Mouse (Mus musculus) G1E (cell line): ENCODE measurements around the gene Armc9. TPM values are rescaled to one million over a fixed set of nuclear protein-coding genes. Genes with fewer than 3 reads are reported as not detected.

ENCODE experiments used
- ATAC-seq: 2 replicates; pipeline ENCODE4 v1.8.0; 2016; ENCODE audit warnings: mild to moderate bottlenecking; ENCODE audit not compliant: insufficient number of reproducible peaks, poor library complexity, low FRiP score, severe bottlenecking; ENCODE audit errors: extremely low read depth
- DNase-seq: peaks from one replicate; pipeline ENCODE4 v3.0.0; 2012; ENCODE audit warnings: low spot score
- H3K27me3 ChIP-seq: 2 replicates; pipeline ENCODE4 v1.6.1; 2012; ENCODE audit warnings: mild to moderate bottlenecking, low read length, inconsistent platforms; ENCODE audit not compliant: insufficient read depth
- H3K36me3 ChIP-seq: replicated peaks from 2 replicates; pipeline ENCODE3; 2012; ENCODE audit warnings: mild to moderate bottlenecking, inconsistent platforms
- H3K4me1 ChIP-seq: 2 replicates; pipeline ENCODE4 v1.6.1; 2012; ENCODE audit warnings: low read depth, low read length, inconsistent platforms, mixed read lengths; ENCODE audit not compliant: insufficient read depth
- H3K4me3 ChIP-seq: 2 replicates; pipeline ENCODE4 v1.5.1; 2012; ENCODE audit warnings: low read depth, mild to moderate bottlenecking, inconsistent platforms, low read length, moderate library complexity, mixed read lengths
- H3K9me3 ChIP-seq: replicated peaks from 2 replicates; pipeline ENCODE4 v1.6.1; 2012; ENCODE audit warnings: inconsistent platforms
- CTCF ChIP-seq: IDR thresholded peaks from 2 replicates; pipeline ENCODE4 v1.5.1; 2012; ENCODE audit warnings: low read depth, low read length, inconsistent platforms, mixed read lengths
- GATA1 ChIP-seq: IDR thresholded peaks from 2 replicates; pipeline ENCODE4 v1.6.1; 2012; ENCODE audit warnings: borderline replicate concordance, low read length, inconsistent platforms, mixed read lengths
- GATA2 ChIP-seq: IDR thresholded peaks from 2 replicates; pipeline ENCODE4 v1.6.1; 2012; ENCODE audit warnings: low read depth, low read length, inconsistent platforms, borderline replicate concordance
- POLR2AphosphoS5 ChIP-seq: IDR thresholded peaks from 2 replicates; pipeline ENCODE4 v1.6.1; 2012; ENCODE audit warnings: low read depth, low read length, inconsistent platforms; ENCODE audit not compliant: insufficient replicate concordance
- TAL1 ChIP-seq: conservative IDR thresholded peaks from 2 replicates; pipeline ENCODE4 v1.6.1; 2012; ENCODE audit warnings: low read depth, low read length, inconsistent platforms, mixed read lengths
- polyA plus RNA-seq: library from polyadenylated mRNA; stranded (reverse); fragments of >175 nt; gene quantifications from 2 replicates; pipeline ENCODE4 v1.2.3, GENCODE M21; 2012
- total RNA-seq, 2 experiments: library from RNA; stranded (forward) in 1 of 2; stranded (reverse) in 1 of 2; fragments of 200-1000 nt in 1 of 2; fragments of >200 nt in 1 of 2; fragmentation: Nextera tagmentation in 1 of 2; gene quantifications; 2 replicates each; pipeline ENCODE4 v1.2.3; 2014 to 2017

Armc9 gene
- total and polyA plus RNA-seq, 3 experiments = 4.8 to 15.0 (median 12.3) TPM

GRCm38 (mm10) chr1:86290452-86290851, 135.9 kb downstream of the Armc9 start:
- H3K4me1 ChIP-seq = no peaks in the 10 kb centered on the region; the same call in 1 of the 2 replicates
- no peak for ATAC-seq
- no peak for TF ChIP-seq TAL1
- TF ChIP-seq POLR2AphosphoS5 = no peak
- no peak for TF ChIP-seq GATA1
- no peak for TF ChIP-seq GATA2
- no peak for TF ChIP-seq CTCF

GRCm38 (mm10) chr1:86293091-86293490, 138.5 kb downstream of the Armc9 start:
- no peak for ATAC-seq
- no peaks in the 10 kb centered on the region for H3K36me3 ChIP-seq
- TF ChIP-seq POLR2AphosphoS5 (no peak), CTCF (no peak), TAL1 (no peak), GATA2 (no peak), GATA1 (no peak)
- H3K4me1 ChIP-seq = no peaks in the 10 kb centered on the region; the same call in 1 of the 2 replicates
- H3K4me3 ChIP-seq = no peak overlapping the region
- H3K9me3 ChIP-seq = no peaks in the 10 kb centered on the region
- DNase-seq = no peak
- H3K27me3 ChIP-seq = peaks cover 34% of the 10 kb centered on the region

More at GRCm38 (mm10) chr1:86290452-86290851, 135.9 kb downstream of the Armc9 start:
- H3K36me3 ChIP-seq = no peaks in the 10 kb centered on the region
- no peaks in the 10 kb centered on the region for H3K9me3 ChIP-seq
- H3K4me3 ChIP-seq = no peak overlapping the region
- no peak for DNase-seq
- H3K27me3 ChIP-seq = peaks cover 20% of the 10 kb centered on the region

- ATAC-seq (no peak), DNase-seq (no peak)
- no peaks in the 10 kb centered on the region for H3K9me3 ChIP-seq
- H3K4me1 ChIP-seq = no peaks in the 10 kb centered on the region; the same call in 1 of the 2 replicates
- no peaks in the 10 kb centered on the region for H3K36me3 ChIP-seq
- TF ChIP-seq TAL1 (no peak), CTCF (no peak), GATA2 (no peak), GATA1 (no peak), POLR2AphosphoS5 (no peak)
- peaks cover 39% of the 10 kb centered on the region for H3K27me3 ChIP-seq
- no peak overlapping the region for H3K4me3 ChIP-seq
Observed at GRCm38 (mm10) chr1:86293868-86294267, 139.3 kb downstream of the Armc9 start.

GRCm38 (mm10) chr1:86294472-86294871, 139.9 kb downstream of the Armc9 start:
- no peaks in the 10 kb centered on the region; the same call in 1 of the 2 replicates for H3K4me1 ChIP-seq
- ATAC-seq (no peak), DNase-seq (no peak)
- H3K9me3 ChIP-seq = no peaks in the 10 kb centered on the region
- no peak for TF ChIP-seq GATA2
- TF ChIP-seq POLR2AphosphoS5 = no peak
- no peak for TF ChIP-seq CTCF
- no peaks in the 10 kb centered on the region for H3K36me3 ChIP-seq
- no peak overlapping the region for H3K4me3 ChIP-seq
- H3K27me3 ChIP-seq = peaks cover 42% of the 10 kb centered on the region

- H3K4me1 ChIP-seq = peaks cover 32% of the 10 kb centered on the region
Observed at GRCm38 (mm10) chr1:86300093-86300492, 145.5 kb downstream of the Armc9 start.

GRCm38 (mm10) chr1:86300731-86301130, 146.2 kb downstream of the Armc9 start:
- no peaks in the 10 kb centered on the region for H3K9me3 ChIP-seq
- H3K36me3 ChIP-seq = no peaks in the 10 kb centered on the region
- DNase-seq (no peak), ATAC-seq (no peak)
- peaks cover 87% of the 10 kb centered on the region for H3K27me3 ChIP-seq
- H3K4me3 ChIP-seq = peak overlapping the region; percentile 37; the same call in 1 of the 2 replicates
- TF ChIP-seq CTCF = no peak
- TF ChIP-seq TAL1 = no peak
- no peak for TF ChIP-seq POLR2AphosphoS5
- TF ChIP-seq GATA2 = no peak
- H3K4me1 ChIP-seq = peaks cover 32% of the 10 kb centered on the region

More at GRCm38 (mm10) chr1:86300093-86300492, 145.5 kb downstream of the Armc9 start:
- no peak for TF ChIP-seq TAL1
- TF ChIP-seq GATA2 = no peak
- TF ChIP-seq POLR2AphosphoS5 = no peak
- ATAC-seq (no peak), DNase-seq (no peak)
- Histone ChIP-seq H3K36me3 (no peaks in the 10 kb centered on the region), H3K27me3 (peaks cover 85% of the 10 kb centered on the region), H3K4me3 (no peak overlapping the region), H3K9me3 (no peaks in the 10 kb centered on the region)
